16 mouse cellular contexts compared by ENCODE assay signal in genomic region chr11:102053183-102053582, GRCm38 (mm10). TPM values are rescaled to one million over a fixed set of nuclear protein-coding genes. Genes with fewer than 3 reads are reported as not detected.
DNase-seq lines count a peak whose midpoint lies in the region; ATAC-seq and TF ChIP-seq lines count a peak whose summit lies in the region.
"Had no signal": no experiment of that assay in that cellular context is flagged by ENCODE, and none has a peak within 500 bp of the region (broad histone marks: within the 10 kb centered on the region; RNA-seq: fewer than 3 reads in every experiment).

No protein-coding gene starts in this region.

- TF ChIP-seq POLR2A in kidney, adult 2 months (IDR thresholded peaks at IDR 0.05; ENCODE audit: low read depth, low read length): no peak

- peak; percentile 70 to 73 for DNase-seq in adrenal gland, adult (ENCODE audit: inconsistent age in 2 of 2, low spot score in 1 of 2)
- DNase-seq in adrenal gland, postnatal 25 days: no peak
- DNase-seq in kidney, adult 2 months: peak; percentile 86
- peak; percentile 49 to 62 for DNase-seq in kidney, adult 8-10 months
- peak; percentile 41 for DNase-seq in lung, postnatal 36 days
- no peak for DNase-seq in frontal cortex, postnatal 36 days (ENCODE audit: low spot score in 2 of 2)
- no peak for DNase-seq in forebrain, embryonic 11.5 days (ENCODE audit: low spot score)

- no peak overlapping the region for H3K4me2 ChIP-seq in kidney, embryonic 15.5 days
- no peak overlapping the region for H3K4me2 ChIP-seq in forebrain, embryonic 11.5 days (ENCODE audit: low read depth, low read length, severe bottlenecking)
- H3K4me2 ChIP-seq: embryonic facial prominence, embryonic 12.5 days; limb, embryonic 12.5 days had no signal

- no peaks in the 10 kb centered on the region for H3K36me3 ChIP-seq in kidney, adult 2 months (ENCODE audit: control insufficient read depth, insufficient read depth, low read length)
- H3K36me3 ChIP-seq in kidney, embryonic 15.5 days: no peaks in the 10 kb centered on the region
- H3K36me3 ChIP-seq in forebrain, embryonic 11.5 days (ENCODE audit: control insufficient read depth, insufficient read depth, low read length): no peaks in the 10 kb centered on the region

- no peak for ATAC-seq in kidney, embryonic 15.5 days (replicated peaks; ENCODE audit: low FRiP score)
- ATAC-seq in forebrain, embryonic 11.5 days (replicated peaks; ENCODE audit: low FRiP score): no peak
- ATAC-seq: forebrain, embryonic 14.5 days had no signal

- H3K27me3 ChIP-seq in kidney, adult 2 months (replicated peaks; ENCODE audit: control insufficient read depth, insufficient read depth, low read length): no peaks in the 10 kb centered on the region
- no peaks in the 10 kb centered on the region for H3K27me3 ChIP-seq in kidney, embryonic 15.5 days
- H3K27me3 ChIP-seq in forebrain, embryonic 11.5 days (ENCODE audit: control insufficient read depth, insufficient read depth, low read length): no peaks in the 10 kb centered on the region
- H3K27me3 ChIP-seq: limb, embryonic 12.5 days had no signal

- 19% methylated on average over 7 of the region's 7 CpGs for WGBS in kidney, adult 2 months
- WGBS in kidney, embryonic 15.5 days: 33% methylated on average over 7 of the region's 7 CpGs
- 91% methylated on average over 7 of the region's 7 CpGs for whole genome bisulfite sequencing in forebrain, embryonic 11.5 days

- H3K9ac ChIP-seq in kidney, embryonic 15.5 days: no peak overlapping the region
- H3K9ac ChIP-seq in forebrain, embryonic 11.5 days (ENCODE audit: low read length): no peak overlapping the region
- H3K9ac ChIP-seq: embryonic facial prominence, embryonic 12.5 days; limb, embryonic 12.5 days had no signal

- H3K4me1 ChIP-seq in kidney, adult 2 months (ENCODE audit: control insufficient read depth, insufficient read depth, low read length): peaks cover 4% of the 10 kb centered on the region; the same call in 1 of the 2 replicates
- peaks cover 35% of the 10 kb centered on the region for H3K4me1 ChIP-seq in kidney, embryonic 15.5 days
- no peaks in the 10 kb centered on the region for H3K4me1 ChIP-seq in forebrain, embryonic 11.5 days (replicated peaks; ENCODE audit: control insufficient read depth, insufficient read depth, low read length)
- H3K4me1 ChIP-seq: embryonic facial prominence, embryonic 12.5 days; limb, embryonic 12.5 days had no signal

- H3K4me3 ChIP-seq in kidney, adult 2 months (ENCODE audit: insufficient read depth, low read depth, low read length): no peak overlapping the region
- no peak overlapping the region for H3K4me3 ChIP-seq in kidney, embryonic 15.5 days (replicated peaks)
- H3K4me3 ChIP-seq in forebrain, embryonic 11.5 days (ENCODE audit: low read depth, low read length): no peak overlapping the region
- H3K4me3 ChIP-seq: embryonic facial prominence, embryonic 12.5 days; limb, embryonic 12.5 days had no signal

- H3K27ac ChIP-seq in kidney, adult 2 months (ENCODE audit: insufficient read depth, low read depth, low read length): peak overlapping the region; percentile 81
- no peak overlapping the region for H3K27ac ChIP-seq in kidney, embryonic 15.5 days
- H3K27ac ChIP-seq in forebrain, embryonic 11.5 days (ENCODE audit: low read depth, low read length): no peak overlapping the region
- H3K27ac ChIP-seq: embryonic facial prominence, embryonic 12.5 days; limb, embryonic 12.5 days had no signal

- no peak for TF ChIP-seq CTCF in kidney, adult 2 months (conservative IDR thresholded peaks at IDR 0.05; ENCODE audit: insufficient read depth, insufficient read length, low read depth, low read length)

- H3K9me3 ChIP-seq in kidney, embryonic 15.5 days (replicated peaks): no peaks in the 10 kb centered on the region
- H3K9me3 ChIP-seq in forebrain, embryonic 11.5 days (ENCODE audit: control insufficient read depth, low read length): no peaks in the 10 kb centered on the region
- H3K9me3 ChIP-seq: embryonic facial prominence, embryonic 12.5 days; limb, embryonic 12.5 days had no signal

RNA-seq across cellular contexts. Expression of gene Cd300lg, which starts 11.9 kb away (rescaled TPM):
- total RNA-seq in adrenal gland, postnatal 25 days (2021): 36.8 and 46.2 TPM in 2 replicates
- polyA plus RNA-seq in kidney, adult 2 months (2012; rRNA removed): 62.1 and 67.1 TPM in 2 replicates
- polyA plus RNA-seq in kidney, embryonic 15.5 days (2015; fragmentation: Nextera tagmentation; extraction: Ambion mirVana): 0.82 and 1.1 TPM in 2 replicates
- polyA plus RNA-seq in forebrain, embryonic 11.5 days (2014; fragmentation: Nextera tagmentation; extraction: Ambion mirVana): 0.20 and 0.37 TPM in 2 replicates
- total RNA-seq: layer of hippocampus, postnatal 25 days had no signal
- polyA plus RNA-seq: forebrain, embryonic 14.5 days had no signal

RNA-seq across cellular contexts. Expression of gene Mpp3, which starts 24.9 kb away (rescaled TPM):
- 10.4 and 12.6 TPM in 2 replicates for total RNA-seq in adrenal gland, postnatal 25 days (2021)
- polyA plus RNA-seq in kidney, adult 2 months (2012; rRNA removed): 2.3 and 3.5 TPM in 2 replicates
- polyA plus RNA-seq in kidney, embryonic 15.5 days (2015; fragmentation: Nextera tagmentation; extraction: Ambion mirVana): 7.8 and 11.0 TPM in 2 replicates
- 22.1 and 24.1 TPM in 2 replicates for polyA plus RNA-seq in forebrain, embryonic 11.5 days (2014; fragmentation: Nextera tagmentation; extraction: Ambion mirVana)
- total RNA-seq: granulocyte monocyte progenitor cell, adult 5-6 weeks; monocyte, adult 5-6 weeks had no signal

RNA-seq across cellular contexts. Expression of gene Mpp2, which starts 35.1 kb away (rescaled TPM):
- 8.7 and 11.8 TPM in 2 replicates for total RNA-seq in adrenal gland, postnatal 25 days (2021)
- polyA plus RNA-seq in kidney, adult 2 months (2012; rRNA removed): 4.9 and 5.9 TPM in 2 replicates
- polyA plus RNA-seq in kidney, embryonic 15.5 days (2015; fragmentation: Nextera tagmentation; extraction: Ambion mirVana): 14.0 and 14.2 TPM in 2 replicates
- 18.2 and 19.6 TPM in 2 replicates for polyA plus RNA-seq in forebrain, embryonic 11.5 days (2014; fragmentation: Nextera tagmentation; extraction: Ambion mirVana)
- total RNA-seq: granulocyte monocyte progenitor cell, adult 5-6 weeks; monocyte, adult 5-6 weeks had no signal

RNA-seq across cellular contexts. Expression of gene Ppy, which starts 47.9 kb away (rescaled TPM):
- not detected in 2 replicates for total RNA-seq in adrenal gland, postnatal 25 days (2021)
- not detected in 2 replicates for polyA plus RNA-seq in kidney, adult 2 months (2012; rRNA removed)
- polyA plus RNA-seq in kidney, embryonic 15.5 days (2015; fragmentation: Nextera tagmentation; extraction: Ambion mirVana): not detected in 2 replicates
- polyA plus RNA-seq in forebrain, embryonic 11.5 days (2014; fragmentation: Nextera tagmentation; extraction: Ambion mirVana): not detected in 2 replicates
- total RNA-seq: granulocyte monocyte progenitor cell, adult 5-6 weeks; layer of hippocampus, postnatal 25 days; monocyte, adult 5-6 weeks had no signal
- polyA plus RNA-seq: embryonic facial prominence, embryonic 12.5 days; forebrain, embryonic 14.5 days; limb, embryonic 12.5 days; small intestine, adult 2 months had no signal

RNA-seq across cellular contexts. Expression of gene Pyy, which starts 54.4 kb away (rescaled TPM):
- not detected in 2 replicates for total RNA-seq in adrenal gland, postnatal 25 days (2021)
- not detected in 2 replicates for polyA plus RNA-seq in kidney, adult 2 months (2012; rRNA removed)
- polyA plus RNA-seq in kidney, embryonic 15.5 days (2015; fragmentation: Nextera tagmentation; extraction: Ambion mirVana): 3.6 TPM in 1 of 2 replicates, not detected in the other
- not detected in 2 replicates for polyA plus RNA-seq in forebrain, embryonic 11.5 days (2014; fragmentation: Nextera tagmentation; extraction: Ambion mirVana)
- total RNA-seq: granulocyte monocyte progenitor cell, adult 5-6 weeks; layer of hippocampus, postnatal 25 days; monocyte, adult 5-6 weeks had no signal
- polyA plus RNA-seq: embryonic facial prominence, embryonic 12.5 days; forebrain, embryonic 14.5 days; limb, embryonic 12.5 days; urinary bladder, adult 2 months had no signal

Comparison
In these comparisons a context has a peak if more than half of its experiments do, and no peak if none do; other contexts are left out.
1. DNase-seq: peak in adrenal gland, adult (2 of 2), kidney, adult 2 months (single experiment), kidney, adult 8-10 months (2 of 2) and lung, postnatal 36 days (single experiment); none in adrenal gland, postnatal 25 days (single experiment), frontal cortex, postnatal 36 days (0 of 2) and forebrain, embryonic 11.5 days (single experiment).
2. RNA of gene Cd300lg, which starts 11.9 kb away (polyA plus RNA-seq): 62.1 to 67.1 TPM in kidney, adult 2 months; 0.82 to 1.1 TPM in kidney, embryonic 15.5 days and 0.20 to 0.37 TPM in forebrain, embryonic 11.5 days; every median in the first group is over 10 times any median in the second.